Mouse (Mus musculus) hindbrain, embryonic 14.5 days (tissue): Measurements from ENCODE around the gene Rasgrp4. TPM values are rescaled to one million over a fixed set of nuclear protein-coding genes. Genes with fewer than 3 reads are reported as not detected.
"Not testable (repeated sequence)": the region's sequence is repeated elsewhere in the genome, so short reads cannot be mapped to it uniquely, and the experiment has no call there.

ENCODE experiments used
- ATAC-seq: fragments of 200-750 bp; cut with Nextera tagmentation; 2 replicates; pipeline ENCODE4 v1.8.0; 2017; ENCODE audit warnings: moderate number of reproducible peaks, mild to moderate bottlenecking, moderate TSS enrichment, moderate library complexity; ENCODE audit not compliant: low FRiP score
- DNase-seq: peaks from one replicate; pipeline ENCODE4 v3.0.0-alpha.2; 2015; ENCODE audit warnings: low spot score
- H3K27ac ChIP-seq: fragments of 300-500 bp; sonication (generic); 2 replicates; pipeline ENCODE4 v1.5.1; 2014; ENCODE audit warnings: mild to moderate bottlenecking, moderate library complexity
- H3K27me3 ChIP-seq: fragments of 300-500 bp; sonication (generic); 2 replicates; pipeline ENCODE4 v1.6.1; 2014; ENCODE audit warnings: mild to moderate bottlenecking, low read length, mixed read lengths; ENCODE audit not compliant: control insufficient read depth, insufficient read depth
- H3K36me3 ChIP-seq: fragments of 300-500 bp; sonication (generic); replicated peaks from 2 replicates; pipeline ENCODE4 v1.6.1; 2014; ENCODE audit not compliant: control insufficient read depth, insufficient read depth
- H3K4me1 ChIP-seq: fragments of 300-500 bp; sonication (generic); replicated peaks from 2 replicates; pipeline ENCODE4 v1.6.1; 2014; ENCODE audit warnings: antibody characterized with exemption, low read length, mixed read lengths; ENCODE audit not compliant: control insufficient read depth, insufficient read depth
- H3K4me2 ChIP-seq: fragments of 300-500 bp; sonication (generic); replicated peaks from 2 replicates; pipeline ENCODE4 v1.6.1; 2014; ENCODE audit warnings: mild to moderate bottlenecking, moderate library complexity
- H3K4me3 ChIP-seq: fragments of 300-500 bp; sonication (generic); replicated peaks from 2 replicates; pipeline ENCODE4 v1.5.1; 2014; ENCODE audit warnings: mild to moderate bottlenecking, low read length
- H3K9ac ChIP-seq: fragments of 300-500 bp; sonication (generic); 2 replicates; pipeline ENCODE4 v1.6.1; 2014
- H3K9me3 ChIP-seq: fragments of 300-500 bp; sonication (generic); 2 replicates; pipeline ENCODE4 v1.6.1; 2016; ENCODE audit warnings: low read length; ENCODE audit not compliant: control insufficient read depth
- WGBS: fragments of 180-500 bp; shearing (Covaris S2); extraction: QIAGEN DNeasy Blood & Tissue Kit; methylation state at CpG from one replicate; pipeline ENCODE4 v1.1.7; 2014; 5-methylcytosine and 5-hydroxymethylcytosine counted together
- polyA plus RNA-seq: library from polyadenylated mRNA; unstranded; fragments of >200 nt; fragmentation: Nextera tagmentation; extraction: Ambion mirVana; gene quantifications from 2 replicates; pipeline ENCODE4 v1.2.1, GENCODE M21; 2014

The Rasgrp4 gene
- polyA plus RNA-seq, 1 experiment from 2014 or later, result 0.91 TPM

GRCm38 (mm10) chr7:29194230-29194629 lies 59.6 kb downstream of the Rasgrp4 start:
- H3K9ac ChIP-seq, H3K4me3 ChIP-seq, H3K4me1 ChIP-seq, H3K27me3 ChIP-seq, H3K36me3 ChIP-seq, DNase-seq, H3K4me2 ChIP-seq, H3K9me3 ChIP-seq, ATAC-seq, H3K27ac ChIP-seq: not testable (repeated sequence)
- WGBS, result 100% methylated on average over 1 of the region's 1 CpGs

GRCm38 (mm10) chr7:29202577-29202976 lies 67.9 kb downstream of the Rasgrp4 start:
- H3K4me1 ChIP-seq, result no peaks in the 10 kb centered on the region
- no peaks in the 10 kb centered on the region for H3K27me3 ChIP-seq
- no peak overlapping the region for H3K27ac ChIP-seq
- H3K9me3 ChIP-seq, result no peaks in the 10 kb centered on the region
- WGBS, result 88% methylated on average over 6 of the region's 6 CpGs
- H3K9ac ChIP-seq, result no peak overlapping the region
- no peak overlapping the region for H3K4me3 ChIP-seq
- H3K36me3 ChIP-seq, result no peaks in the 10 kb centered on the region
- H3K4me2 ChIP-seq, result no peak overlapping the region
- no peak for DNase-seq
- ATAC-seq, result no peak

Other genes starting within 250 kb of the Rasgrp4 start
- gene Actn4, start 172.5 kb upstream of the Rasgrp4 start, polyA plus RNA-seq, result 133 and 147 TPM in 2 replicates
- 291 and 321 TPM in 2 replicates for gene Eif3k, start 153.0 kb upstream of the Rasgrp4 start, polyA plus RNA-seq
- 8.6 and 10.4 TPM in 2 replicates for gene Map4k1, start 152.8 kb upstream of the Rasgrp4 start, polyA plus RNA-seq
- 5.1 and 7.6 TPM in 2 replicates for gene Ryr1, start 9.7 kb upstream of the Rasgrp4 start, polyA plus RNA-seq
- 25.8 and 32.8 TPM in 2 replicates for gene Fam98c, start 21.4 kb downstream of the Rasgrp4 start, polyA plus RNA-seq
- gene Ggn, start 35.4 kb downstream of the Rasgrp4 start, polyA plus RNA-seq, result 0.36 and 1.0 TPM in 2 replicates
- 10.3 and 10.5 TPM in 2 replicates for gene Spred3, start 35.6 kb downstream of the Rasgrp4 start, polyA plus RNA-seq
- 295 and 302 TPM in 2 replicates for gene Psmd8, start 45.9 kb downstream of the Rasgrp4 start, polyA plus RNA-seq
- gene Catsperg1, start 79.2 kb downstream of the Rasgrp4 start, polyA plus RNA-seq, result 2.6 and 3.3 TPM in 2 replicates
- gene Kcnk6, start 97.7 kb downstream of the Rasgrp4 start, polyA plus RNA-seq, result 0.66 and 0.78 TPM in 2 replicates
- 96.6 and 101 TPM in 2 replicates for gene Yif1b, start 103.5 kb downstream of the Rasgrp4 start, polyA plus RNA-seq
- gene 2200002D01Rik, start 113.6 kb downstream of the Rasgrp4 start, polyA plus RNA-seq, result 0.61 and 0.67 TPM in 2 replicates
- 71.3 and 73.2 TPM in 2 replicates for gene Spint2, start 147.1 kb downstream of the Rasgrp4 start, polyA plus RNA-seq
- 2.2 and 3.6 TPM in 2 replicates for gene Ppp1r14a, start 154.5 kb downstream of the Rasgrp4 start, polyA plus RNA-seq
- 160 and 161 TPM in 2 replicates for gene Dpf1, start 169.1 kb downstream of the Rasgrp4 start, polyA plus RNA-seq